Mouse (Mus musculus): ENCODE measurements around the gene Ppp1r9a. TPM values are rescaled to one million over a fixed set of nuclear protein-coding genes. Genes with fewer than 3 reads are reported as not detected.

The Ppp1r9a gene
- polyA plus RNA-seq, 1 experiment = 0.13 TPM

DNA sequence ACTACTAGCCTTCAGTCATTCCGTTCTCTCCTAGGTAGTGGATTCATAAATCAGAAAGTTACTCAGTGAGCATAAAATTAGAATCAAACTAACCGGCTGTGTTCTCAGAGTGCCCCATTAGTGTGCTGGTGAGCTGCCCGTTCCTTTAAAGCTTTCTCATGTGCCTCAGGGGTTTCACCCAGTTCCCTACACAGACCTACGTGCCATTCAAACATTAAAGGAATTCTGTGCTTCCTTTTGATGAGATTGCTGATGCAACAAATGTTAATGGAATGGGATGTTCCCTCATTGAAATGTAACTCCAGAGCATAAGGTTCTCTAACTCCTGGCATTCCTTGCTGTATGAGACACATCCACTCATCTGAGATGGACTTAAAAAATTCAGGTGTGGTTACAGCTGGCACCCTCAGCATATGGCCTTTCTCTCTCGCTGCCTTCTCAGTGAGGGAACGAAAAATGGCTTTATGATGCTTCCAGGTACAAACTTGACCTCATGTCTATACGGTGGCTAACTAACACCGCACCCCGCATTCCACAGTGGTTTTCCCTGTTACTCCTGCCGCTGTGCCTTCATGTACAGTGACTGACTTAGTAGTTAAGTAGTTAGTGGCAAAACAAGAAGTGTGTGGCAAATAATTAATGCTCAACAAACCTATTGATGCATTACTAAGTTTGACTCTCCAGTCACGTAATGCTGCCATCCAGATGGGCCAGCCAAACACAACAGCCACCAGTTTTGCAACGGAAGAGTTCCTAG lies 236.3 kb downstream of the Ppp1r9a start:
- Histone ChIP-seq H3K4me3 (no peak overlapping the region), H3K79me2 (ENCODE audit: control insufficient read depth, insufficient read depth) (no peaks in the 10 kb centered on the region), H3K27me3 (ENCODE audit: control insufficient read depth, insufficient read depth, insufficient read length) (no peaks in the 10 kb centered on the region), H3K36me3 (ENCODE audit: control insufficient read depth, insufficient read depth) (no peaks in the 10 kb centered on the region), H3ac (ENCODE audit: control insufficient read depth, insufficient read length) (no peak overlapping the region), H3K4me2 (ENCODE audit: low read depth) (no peak overlapping the region)
- TF ChIP-seq SRF (IDR thresholded peaks at IDR 0.05; ENCODE audit: control insufficient read depth, insufficient read length, low read depth) (no peak), REST (IDR thresholded peaks at IDR 0.05; ENCODE audit: insufficient read depth, insufficient read length) (no peak), TCF3 (IDR thresholded peaks at IDR 0.05; ENCODE audit: insufficient read length, low read depth) (no peak), POLR2A (IDR thresholded peaks at IDR 0.05; ENCODE audit: insufficient read length, low read depth) (no peak), MAX (IDR thresholded peaks at IDR 0.05; ENCODE audit: low read depth) (no peak), USF1 (IDR thresholded peaks at IDR 0.05; ENCODE audit: low read depth) (no peak), TCF12 (IDR thresholded peaks at IDR 0.05; ENCODE audit: insufficient read depth, poor library complexity, severe bottlenecking) (no peak), POLR2AphosphoS2 (IDR thresholded peaks at IDR 0.05; ENCODE audit: insufficient read length, low read depth) (no peak), MYOG (IDR thresholded peaks at IDR 0.05; ENCODE audit: control insufficient read depth in 1 of 3, insufficient read depth in 1 of 3, insufficient read length in 2 of 3, low read depth in 2 of 3) (no peak), CEBPB (IDR thresholded peaks at IDR 0.05; ENCODE audit: insufficient read depth, poor library complexity, severe bottlenecking) (no peak), MYOD1 (IDR thresholded peaks at IDR 0.05; ENCODE audit: control insufficient read depth in 1 of 3, insufficient read length in 2 of 3, low read depth in 2 of 3) (no peak), E2F4 (IDR thresholded peaks at IDR 0.05; ENCODE audit: insufficient read depth) (no peak)

DNA sequence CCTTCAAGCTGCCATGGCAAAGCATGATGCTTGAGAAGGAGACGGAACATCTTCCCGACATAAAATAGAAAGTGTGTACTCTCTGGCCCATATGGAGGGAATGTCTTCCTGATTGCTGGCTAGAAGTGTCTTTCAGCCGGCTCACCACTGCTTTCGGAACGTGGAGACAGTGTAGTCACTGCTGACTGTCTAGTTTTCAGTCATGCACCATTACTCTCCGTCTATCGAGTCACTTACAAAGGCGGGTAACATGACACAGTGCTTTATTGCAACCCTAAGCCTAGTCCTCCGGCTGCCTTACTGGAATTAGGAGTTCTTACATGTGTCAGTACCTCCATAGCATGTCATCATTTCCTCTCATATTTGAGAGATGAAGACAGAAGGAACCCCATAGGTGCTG lies 236.9 kb downstream of the Ppp1r9a start:
- no peak for TF ChIP-seq REST (IDR thresholded peaks at IDR 0.05; ENCODE audit: insufficient read depth, insufficient read length)
- Histone ChIP-seq H3K79me2 (ENCODE audit: control insufficient read depth, insufficient read depth) (no peaks in the 10 kb centered on the region), H3ac (ENCODE audit: control insufficient read depth, insufficient read length) (no peak overlapping the region), H3K4me2 (ENCODE audit: low read depth) (no peak overlapping the region), H3K4me3 (no peak overlapping the region), H3K27me3 (ENCODE audit: control insufficient read depth, insufficient read depth, insufficient read length) (no peaks in the 10 kb centered on the region), H3K36me3 (ENCODE audit: control insufficient read depth, insufficient read depth) (no peaks in the 10 kb centered on the region)

DNA sequence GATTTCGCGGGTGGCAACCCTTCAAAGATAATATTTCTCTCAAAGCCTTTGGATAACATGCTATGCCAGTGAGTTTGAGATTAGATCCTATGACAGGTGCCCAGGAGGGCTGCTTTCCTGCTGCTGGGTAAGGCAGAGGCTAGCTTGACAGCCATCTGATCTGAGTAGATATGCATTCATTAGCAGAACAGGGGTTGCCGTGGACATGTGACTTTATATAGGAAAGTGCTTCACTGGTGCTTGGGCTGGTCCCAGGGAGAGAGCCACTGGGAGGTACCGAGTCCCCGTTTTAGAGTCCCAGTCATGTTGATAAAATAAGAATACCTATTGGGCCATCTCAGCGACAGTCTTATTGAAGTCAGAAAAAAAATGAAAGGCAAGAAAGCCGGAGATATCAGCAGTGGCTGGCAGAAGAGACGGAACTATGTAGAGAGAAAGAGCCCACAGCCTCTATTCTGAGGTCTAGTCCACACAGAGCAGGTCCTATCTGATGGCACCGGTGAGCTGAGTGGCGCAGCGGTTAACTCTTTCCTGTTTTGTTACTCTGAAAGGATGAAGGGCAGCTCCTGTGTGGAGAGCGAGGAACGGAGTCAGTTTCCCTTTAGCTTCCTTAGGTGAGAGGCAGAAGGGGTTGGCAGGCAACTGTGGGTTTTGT lies 244.9 kb downstream of the Ppp1r9a start:
- H3ac ChIP-seq (ENCODE audit: control insufficient read depth, insufficient read length) = no peak overlapping the region

DNA sequence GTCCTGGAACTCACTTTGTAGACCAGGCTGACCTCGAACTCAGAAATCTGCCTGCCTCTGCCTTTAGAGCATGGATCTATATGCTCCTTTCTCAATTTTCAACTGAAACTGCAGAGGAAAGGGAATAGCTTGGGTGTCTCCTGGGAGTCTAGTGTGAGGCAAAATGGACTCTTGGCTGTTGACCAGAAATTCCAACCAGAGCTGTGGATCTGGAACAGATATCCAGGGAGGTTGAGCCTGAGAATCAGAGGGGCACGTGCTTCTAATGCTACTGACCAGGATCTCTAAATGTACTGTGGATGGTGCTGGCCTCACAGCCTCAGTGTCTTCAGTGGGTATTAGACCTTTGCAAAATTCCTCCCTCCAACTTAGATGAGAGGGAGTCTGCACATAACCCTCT lies 247.2 kb downstream of the Ppp1r9a start:
- H3K4me2 ChIP-seq (ENCODE audit: low read depth) = no peak overlapping the region
- H3K4me3 ChIP-seq = no peak overlapping the region
- no peaks in the 10 kb centered on the region for H3K36me3 ChIP-seq (ENCODE audit: control insufficient read depth, insufficient read depth)
- H3ac ChIP-seq (ENCODE audit: control insufficient read depth, insufficient read length) = no peak overlapping the region
- H3K27me3 ChIP-seq (ENCODE audit: control insufficient read depth, insufficient read depth, insufficient read length) = no peaks in the 10 kb centered on the region
- no peak for TF ChIP-seq POLR2A (IDR thresholded peaks at IDR 0.05; ENCODE audit: insufficient read length, low read depth)
- TF ChIP-seq MYOD1 (IDR thresholded peaks at IDR 0.05; ENCODE audit: control insufficient read depth in 1 of 3, insufficient read length in 2 of 3, low read depth in 2 of 3) = no peak
- no peak for TF ChIP-seq CEBPB (IDR thresholded peaks at IDR 0.05; ENCODE audit: insufficient read depth, poor library complexity, severe bottlenecking)
- no peak for TF ChIP-seq MYOG (IDR thresholded peaks at IDR 0.05; ENCODE audit: control insufficient read depth in 1 of 3, insufficient read depth in 1 of 3, insufficient read length in 2 of 3, low read depth in 2 of 3)
- TF ChIP-seq E2F4 (IDR thresholded peaks at IDR 0.05; ENCODE audit: insufficient read depth) = no peak
- TF ChIP-seq SRF (IDR thresholded peaks at IDR 0.05; ENCODE audit: control insufficient read depth, insufficient read length, low read depth) = no peak
- TF ChIP-seq USF1 (IDR thresholded peaks at IDR 0.05; ENCODE audit: low read depth) = no peak
- TF ChIP-seq MAX (IDR thresholded peaks at IDR 0.05; ENCODE audit: low read depth) = no peak
- TF ChIP-seq POLR2AphosphoS2 (IDR thresholded peaks at IDR 0.05; ENCODE audit: insufficient read length, low read depth) = no peak
- no peak for TF ChIP-seq TCF3 (IDR thresholded peaks at IDR 0.05; ENCODE audit: insufficient read length, low read depth)
- no peaks in the 10 kb centered on the region for H3K79me2 ChIP-seq (ENCODE audit: control insufficient read depth, insufficient read depth)

More for the DNA sequence above, 244.9 kb downstream of the Ppp1r9a start:
- Histone ChIP-seq H3K27me3 (ENCODE audit: control insufficient read depth, insufficient read depth, insufficient read length) (no peaks in the 10 kb centered on the region), H3K4me2 (ENCODE audit: low read depth) (no peak overlapping the region), H3K79me2 (ENCODE audit: control insufficient read depth, insufficient read depth) (no peaks in the 10 kb centered on the region), H3K4me3 (no peak overlapping the region), H3K36me3 (ENCODE audit: control insufficient read depth, insufficient read depth) (no peaks in the 10 kb centered on the region)
- no peak for TF ChIP-seq SRF (IDR thresholded peaks at IDR 0.05; ENCODE audit: control insufficient read depth, insufficient read length, low read depth)

DNA sequence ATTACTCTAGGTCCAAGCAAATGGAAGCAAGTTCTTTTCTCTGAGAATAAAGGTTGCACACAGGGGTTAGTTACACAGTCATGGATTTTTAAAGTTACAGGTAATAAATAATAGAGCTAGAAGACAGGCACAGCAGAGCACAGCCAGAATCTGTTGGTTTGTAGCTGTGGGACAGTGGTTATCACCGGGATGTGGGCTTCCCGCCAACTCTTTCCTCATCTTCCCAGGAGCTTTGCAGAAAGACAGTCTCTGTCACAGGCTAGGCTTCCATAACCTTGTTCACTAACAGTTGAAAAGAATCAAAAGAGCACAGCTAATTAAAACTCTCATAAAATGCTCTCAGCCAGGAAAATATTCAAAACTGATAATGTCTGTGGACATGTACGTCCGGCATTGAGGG lies 248.5 kb downstream of the Ppp1r9a start:
- H3K4me2 ChIP-seq (ENCODE audit: low read depth) = no peak overlapping the region
- no peaks in the 10 kb centered on the region for H3K36me3 ChIP-seq (ENCODE audit: control insufficient read depth, insufficient read depth)
- H3K4me3 ChIP-seq = no peak overlapping the region
- no peaks in the 10 kb centered on the region for H3K27me3 ChIP-seq (ENCODE audit: control insufficient read depth, insufficient read depth, insufficient read length)
- H3K79me2 ChIP-seq (ENCODE audit: control insufficient read depth, insufficient read depth) = no peaks in the 10 kb centered on the region
- TF ChIP-seq SRF (IDR thresholded peaks at IDR 0.05; ENCODE audit: control insufficient read depth, insufficient read length, low read depth) (no peak), MYOG (IDR thresholded peaks at IDR 0.05; ENCODE audit: control insufficient read depth in 1 of 3, insufficient read depth in 1 of 3, insufficient read length in 2 of 3, low read depth in 2 of 3) (no peak), POLR2A (IDR thresholded peaks at IDR 0.05; ENCODE audit: insufficient read length, low read depth) (no peak), TCF3 (IDR thresholded peaks at IDR 0.05; ENCODE audit: insufficient read length, low read depth) (no peak), CEBPB (IDR thresholded peaks at IDR 0.05; ENCODE audit: insufficient read depth, poor library complexity, severe bottlenecking) (no peak), E2F4 (IDR thresholded peaks at IDR 0.05; ENCODE audit: insufficient read depth) (no peak), MAX (IDR thresholded peaks at IDR 0.05; ENCODE audit: low read depth) (no peak), USF1 (IDR thresholded peaks at IDR 0.05; ENCODE audit: low read depth) (no peak), REST (IDR thresholded peaks at IDR 0.05; ENCODE audit: insufficient read depth, insufficient read length) (no peak), MYOD1 (IDR thresholded peaks at IDR 0.05; ENCODE audit: control insufficient read depth in 1 of 3, insufficient read length in 2 of 3, low read depth in 2 of 3) (no peak), POLR2AphosphoS2 (IDR thresholded peaks at IDR 0.05; ENCODE audit: insufficient read length, low read depth) (no peak), TCF12 (IDR thresholded peaks at IDR 0.05; ENCODE audit: insufficient read depth, poor library complexity, severe bottlenecking) (no peak)
- no peak overlapping the region for H3ac ChIP-seq (ENCODE audit: control insufficient read depth, insufficient read length)

All from myocyte (in vitro differentiated cells).